Mouse (Mus musculus) MEL (cell line): Measurements from ENCODE around the gene Atp8a2. TPM values are rescaled to one million over a fixed set of nuclear protein-coding genes. Genes with fewer than 3 reads are reported as not detected.

Experiments
- DNase-seq: peaks from one replicate; pipeline ENCODE4 v3.0.0; 2011; ENCODE audit warnings: low read depth, low spot score
- H3K27ac ChIP-seq: 2 replicates; pipeline ENCODE4 v1.5.1; 2012; ENCODE audit warnings: low read depth, mild to moderate bottlenecking, control low read depth, low read length, moderate library complexity; ENCODE audit not compliant: control insufficient read depth
- H3K27me3 ChIP-seq, 2 experiments: fragments of 150-350 bp in 1 of 2; sonication (generic) in 1 of 2; 2 replicates each; pipeline ENCODE4 v1.6.1; 2012; ENCODE audit warnings: low read length in 2 of 2, mild to moderate bottlenecking in 2 of 2, improper control_type of control experiment in 1 of 2, moderate library complexity in 1 of 2; ENCODE audit not compliant: insufficient read depth in 2 of 2, control insufficient read depth in 1 of 2
- H3K36me3 ChIP-seq, 2 experiments: 2 replicates each; pipeline ENCODE4 v1.6.1; 2012 to 2014; ENCODE audit warnings: low read length in 2 of 2, improper control_type of control experiment in 1 of 2, inconsistent platforms in 1 of 2, mild to moderate bottlenecking in 1 of 2; ENCODE audit not compliant: insufficient read depth in 2 of 2, control insufficient read depth in 1 of 2
- H3K4me1 ChIP-seq, 2 experiments: fragments of 150-350 bp in 1 of 2; sonication (generic) in 1 of 2; 2 replicates each; pipeline ENCODE4 v1.6.1; 2012; ENCODE audit warnings: low read length in 2 of 2, improper control_type of control experiment in 1 of 2, mild to moderate bottlenecking in 1 of 2; ENCODE audit not compliant: insufficient read depth in 2 of 2, control insufficient read depth in 1 of 2
- H3K4me3 ChIP-seq, 2 experiments: fragments of 150-350 bp in 1 of 2; sonication (generic) in 1 of 2; 2 replicates each; pipeline ENCODE4 v1.5.1; 2012; ENCODE audit warnings: low read depth in 2 of 2, low read length in 2 of 2, mild to moderate bottlenecking in 2 of 2, moderate library complexity in 2 of 2, control low read depth in 1 of 2, improper control_type of control experiment in 1 of 2; ENCODE audit not compliant: control insufficient read depth in 1 of 2, insufficient read depth in 1 of 2
- H3K79me2 ChIP-seq: 2 replicates; pipeline ENCODE4 v1.6.1; 2012; ENCODE audit warnings: mild to moderate bottlenecking, low read length, moderate library complexity; ENCODE audit not compliant: control insufficient read depth, poor library complexity, insufficient read depth
- H3K9ac ChIP-seq: 2 replicates; pipeline ENCODE4 v1.6.1; 2012; ENCODE audit warnings: low read depth, mild to moderate bottlenecking, control low read depth, low read length, moderate library complexity; ENCODE audit not compliant: control insufficient read depth, poor library complexity, severe bottlenecking
- H3K9me3 ChIP-seq: fragments of 150-350 bp; sonication (generic); replicated peaks from 2 replicates; pipeline ENCODE4 v1.6.1; 2012; ENCODE audit warnings: mild to moderate bottlenecking, low read length, improper control_type of control experiment, moderate library complexity; ENCODE audit not compliant: insufficient read depth
- BHLHE40 ChIP-seq: IDR thresholded peaks from 2 replicates; pipeline ENCODE4 v1.6.1; 2012; ENCODE audit warnings: low read depth, mild to moderate bottlenecking, inconsistent platforms, low read length, improper control_type of control experiment, borderline replicate concordance
- CHD1 ChIP-seq: IDR thresholded peaks from 2 replicates; pipeline ENCODE4 v1.6.1; 2012; ENCODE audit warnings: low read depth, mild to moderate bottlenecking, inconsistent platforms, low read length, improper control_type of control experiment
- E2F4 ChIP-seq: IDR thresholded peaks from 2 replicates; pipeline ENCODE4 v1.6.1; 2011; ENCODE audit warnings: low read depth, low read length, improper control_type of control experiment, borderline replicate concordance
- EP300 ChIP-seq, 2 experiments: IDR thresholded peaks; 2 replicates each; pipeline ENCODE4 v1.6.1; 2011; ENCODE audit warnings: improper control_type of control experiment in 2 of 2, low read length in 2 of 2, low read depth in 1 of 2, mild to moderate bottlenecking in 1 of 2
- ETS1 ChIP-seq: IDR thresholded peaks from 2 replicates; pipeline ENCODE4 v1.6.1; 2012; ENCODE audit warnings: low read depth, mild to moderate bottlenecking, inconsistent platforms, low read length, improper control_type of control experiment, moderate library complexity
- GABPA ChIP-seq: IDR thresholded peaks from 2 replicates; pipeline ENCODE4 v1.6.1; 2012; ENCODE audit warnings: low read depth, mild to moderate bottlenecking, inconsistent platforms, low read length, improper control_type of control experiment, moderate library complexity
- HCFC1 ChIP-seq: IDR thresholded peaks from 2 replicates; pipeline ENCODE4 v1.6.1; 2012; ENCODE audit warnings: low read depth, mild to moderate bottlenecking, inconsistent platforms, low read length, improper control_type of control experiment, moderate library complexity
- MAFK ChIP-seq: IDR thresholded peaks from 2 replicates; pipeline ENCODE4 v1.6.1; 2011; ENCODE audit warnings: low read depth, mild to moderate bottlenecking, low read length, improper control_type of control experiment, borderline replicate concordance
- MAZ ChIP-seq: IDR thresholded peaks from 2 replicates; pipeline ENCODE4 v1.6.1; 2012; ENCODE audit warnings: low read depth, mild to moderate bottlenecking, inconsistent platforms, low read length, improper control_type of control experiment
- MXI1 ChIP-seq: IDR thresholded peaks from 2 replicates; pipeline ENCODE4 v1.6.1; 2011; ENCODE audit warnings: mild to moderate bottlenecking, low read depth, low read length, improper control_type of control experiment
- MYB ChIP-seq: IDR thresholded peaks from 2 replicates; pipeline ENCODE4 v1.6.1; 2011; ENCODE audit warnings: mild to moderate bottlenecking, low read depth, low read length, improper control_type of control experiment
- MYC ChIP-seq: IDR thresholded peaks from 2 replicates; pipeline ENCODE4 v1.6.1; 2011; ENCODE audit warnings: low read depth, mild to moderate bottlenecking, low read length, improper control_type of control experiment, moderate library complexity
- NRF1 ChIP-seq: IDR thresholded peaks from 2 replicates; pipeline ENCODE4 v1.6.1; 2014; ENCODE audit warnings: low read depth, mild to moderate bottlenecking, inconsistent platforms, low read length, improper control_type of control experiment, moderate library complexity; ENCODE audit not compliant: poor library complexity, insufficient read depth, severe bottlenecking
- POLR2AphosphoS5 ChIP-seq: IDR thresholded peaks from 2 replicates; pipeline ENCODE4 v1.6.1; 2012; ENCODE audit warnings: low read depth, borderline replicate concordance, mild to moderate bottlenecking, inconsistent platforms, low read length, moderate library complexity, mixed read lengths
- RCOR1 ChIP-seq: IDR thresholded peaks from 2 replicates; pipeline ENCODE4 v1.6.1; 2012; ENCODE audit warnings: low read depth, mild to moderate bottlenecking, inconsistent platforms, low read length, improper control_type of control experiment
- SIN3A ChIP-seq: IDR thresholded peaks from 2 replicates; pipeline ENCODE4 v1.6.1; 2012; ENCODE audit warnings: low read length, improper control_type of control experiment, inconsistent platforms
- SMC3 ChIP-seq: IDR thresholded peaks from 2 replicates; pipeline ENCODE4 v1.6.1; 2011; ENCODE audit warnings: low read depth, low read length, improper control_type of control experiment
- TAL1 ChIP-seq: IDR thresholded peaks from 2 replicates; pipeline ENCODE4 v1.6.1; 2012; ENCODE audit warnings: mild to moderate bottlenecking, inconsistent platforms, low read length, moderate library complexity, mixed read lengths
- UBTF ChIP-seq: IDR thresholded peaks from 2 replicates; pipeline ENCODE4 v1.6.1; 2012; ENCODE audit warnings: low read depth, mild to moderate bottlenecking, inconsistent platforms, low read length, improper control_type of control experiment, moderate library complexity, borderline replicate concordance; ENCODE audit not compliant: insufficient read depth
- USF1 ChIP-seq: IDR thresholded peaks from 2 replicates; pipeline ENCODE4 v1.6.1; 2014; ENCODE audit warnings: low read depth, mild to moderate bottlenecking, inconsistent platforms, low read length, improper control_type of control experiment, moderate library complexity
- USF2 ChIP-seq, 2 experiments: IDR thresholded peaks; 2 replicates each; pipeline ENCODE4 v1.6.1; 2011 to 2012; ENCODE audit warnings: improper control_type of control experiment in 2 of 2, low read length in 2 of 2, borderline replicate concordance in 1 of 2, inconsistent platforms in 1 of 2, low read depth in 1 of 2, mild to moderate bottlenecking in 1 of 2; ENCODE audit not compliant: insufficient read depth in 1 of 2
- ZC3H11A ChIP-seq: IDR thresholded peaks from 2 replicates; pipeline ENCODE4 v1.6.1; 2012; ENCODE audit warnings: low read depth, mild to moderate bottlenecking, inconsistent platforms, low read length, improper control_type of control experiment
- ZKSCAN1 ChIP-seq: IDR thresholded peaks from 2 replicates; pipeline ENCODE4 v1.6.1; 2012; ENCODE audit warnings: low read depth, mild to moderate bottlenecking, inconsistent platforms, low read length, improper control_type of control experiment, moderate library complexity
- polyA plus RNA-seq, 2 experiments: library from polyadenylated mRNA; stranded (reverse) in 1 of 2; unstranded in 1 of 2; fragments of >175 nt in 1 of 2; fragments of >200 nt in 1 of 2; gene quantifications; 2 replicates each; pipeline versions ENCODE4 v1.2.1 to v1.2.4; 2012; ENCODE audit warnings: low replicate concordance in 2 of 2, low read depth in 1 of 2; ENCODE audit not compliant: insufficient read length in 2 of 2, insufficient read depth in 1 of 2, missing spikeins in 1 of 2
- total RNA-seq: library from RNA; depleted of rRNA; stranded (reverse); fragments of 300-350 nt; gene quantifications from 2 replicates; pipeline ENCODE4 v1.2.3, GENCODE M21; 2012

The Atp8a2 gene
- total and polyA plus RNA-seq, 3 experiments, result 0.29 to 0.39 TPM; not detected in 1

GRCm38 (mm10) chr14:59705326-59706058 lies 491.5 kb downstream of the Atp8a2 start:
- H3K27ac ChIP-seq, result no peak overlapping the region
- no peak for DNase-seq
- H3K9me3 ChIP-seq, result no peaks in the 10 kb centered on the region
- no peak for TF ChIP-seq MYB
- TF ChIP-seq SMC3, result no peak
- no peak for TF ChIP-seq USF2 (IDR thresholded peaks at IDR 0.05; ENCODE audit: borderline replicate concordance in 1 of 2, insufficient read depth in 1 of 2, low read depth in 1 of 2, low read length in 2 of 2)
- no peak for TF ChIP-seq EP300 (IDR thresholded peaks at IDR 0.05; ENCODE audit: low read depth in 1 of 2, low read length in 2 of 2)
- TF ChIP-seq HCFC1, result no peak
- H3K27me3 ChIP-seq, result no peaks in the 10 kb centered on the region
- no peaks in the 10 kb centered on the region for H3K4me1 ChIP-seq
- no peaks in the 10 kb centered on the region for H3K79me2 ChIP-seq
- H3K9ac ChIP-seq, result no peak overlapping the region
- no peaks in the 10 kb centered on the region for H3K36me3 ChIP-seq
- H3K4me3 ChIP-seq, result no peak overlapping the region

GRCm38 (mm10) chr14:59701492-59701891 lies 495.5 kb downstream of the Atp8a2 start:
- no peak for DNase-seq
- Histone ChIP-seq H3K9ac (no peak overlapping the region), H3K27me3 (no peaks in the 10 kb centered on the region; a peak in 1 of 4 replicates), H3K36me3 (no peaks in the 10 kb centered on the region), H3K27ac (no peak overlapping the region), H3K4me3 (no peak overlapping the region), H3K79me2 (no peaks in the 10 kb centered on the region), H3K4me1 (no peaks in the 10 kb centered on the region), H3K9me3 (no peaks in the 10 kb centered on the region)
- TF ChIP-seq SIN3A (no peak), MYC (no peak), TAL1 (no peak), BHLHE40 (no peak), UBTF (no peak)

DNA sequence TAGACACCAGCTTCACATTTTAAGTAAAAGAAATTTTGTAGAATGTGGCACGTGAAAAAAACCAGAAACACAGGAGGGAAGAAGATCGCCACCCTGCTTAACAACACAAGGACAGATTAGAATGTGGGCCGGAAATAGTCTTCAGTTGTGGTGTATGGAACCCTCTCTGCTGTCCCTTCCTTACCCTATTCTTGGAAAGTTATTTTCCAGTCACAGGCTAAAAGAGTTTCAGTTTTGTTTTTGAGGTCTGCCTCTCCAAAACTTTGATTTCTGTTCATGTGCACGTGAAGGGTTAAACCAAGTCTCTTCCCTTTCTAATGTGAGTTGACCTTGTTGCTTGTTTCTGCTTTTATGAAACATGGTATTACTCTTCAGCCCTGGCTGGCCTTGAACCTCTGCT lies 501.8 kb downstream of the Atp8a2 start:
- no peak for DNase-seq
- no peaks in the 10 kb centered on the region for H3K36me3 ChIP-seq
- H3K27me3 ChIP-seq, result no peaks in the 10 kb centered on the region; a peak in 1 of 4 replicates
- no peak overlapping the region for H3K27ac ChIP-seq
- no peak overlapping the region for H3K4me3 ChIP-seq
- no peaks in the 10 kb centered on the region for H3K79me2 ChIP-seq
- no peak overlapping the region for H3K9ac ChIP-seq
- H3K4me1 ChIP-seq, result no peaks in the 10 kb centered on the region
- no peaks in the 10 kb centered on the region for H3K9me3 ChIP-seq
- TF ChIP-seq GABPA (no peak), HCFC1 (no peak), RCOR1 (no peak), USF2 (IDR thresholded peaks at IDR 0.05; ENCODE audit: borderline replicate concordance in 1 of 2, insufficient read depth in 1 of 2, low read depth in 1 of 2, low read length in 2 of 2) (no peak), CHD1 (no peak), UBTF (no peak), MXI1 (no peak), ZKSCAN1 (no peak), NRF1 (no peak), MAFK (no peak), ZC3H11A (no peak), USF1 (no peak), E2F4 (no peak), MAZ (no peak), ETS1 (no peak), POLR2AphosphoS5 (no peak), MYC (no peak)
